Mouse (Mus musculus): Measurements from ENCODE around the gene Hspb1. TPM values are rescaled to one million over a fixed set of nuclear protein-coding genes. Genes with fewer than 3 reads are reported as not detected.
A peak's percentile ranks its signal among the peaks of the same experiment; 100 is the strongest.

The Hspb1 gene
- polyA plus RNA-seq, 1 experiment from 2014 or later: 9.9 TPM

DNA sequence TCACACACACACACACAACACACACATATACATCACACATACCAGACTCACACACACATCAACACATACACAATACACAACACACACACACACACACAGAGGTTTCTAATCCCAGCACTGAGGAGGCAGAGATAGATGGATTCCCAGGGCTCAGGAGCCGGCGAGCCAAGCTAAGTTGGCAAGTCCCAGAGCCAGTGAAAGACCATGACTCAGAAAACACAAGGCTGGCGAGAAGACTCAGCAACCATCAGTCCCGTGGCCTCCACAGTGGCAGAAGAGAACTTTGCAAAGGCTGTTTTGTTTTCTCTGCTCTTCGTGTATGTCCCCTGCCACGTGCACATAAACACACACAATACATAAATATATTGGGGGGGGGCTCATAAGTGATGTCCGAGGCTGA is 34.0 kb upstream of the Hspb1 start:
- WGBS: 63% methylated on average over 7 of the region's 7 CpGs
- H3K9me3 ChIP-seq (ENCODE audit: control insufficient read depth, low read length): no peaks in the 10 kb centered on the region
- peaks cover 23% of the 10 kb centered on the region for H3K4me1 ChIP-seq (ENCODE audit: control insufficient read depth, insufficient read depth, low read length)
- no peak overlapping the region for H3K9ac ChIP-seq (ENCODE audit: low read length)
- no peak for ATAC-seq (ENCODE audit: low FRiP score)
- H3K4me3 ChIP-seq (ENCODE audit: low read depth, low read length): no peak overlapping the region
- peaks cover 48% of the 10 kb centered on the region for H3K27me3 ChIP-seq (ENCODE audit: control insufficient read depth, insufficient read depth, low read length)
- H3K36me3 ChIP-seq (ENCODE audit: control insufficient read depth, insufficient read depth, low read length): no peaks in the 10 kb centered on the region
- no peak overlapping the region for H3K4me2 ChIP-seq
- DNase-seq (ENCODE audit: low spot score, missing footprints): no peak
- no peak overlapping the region for H3K27ac ChIP-seq (ENCODE audit: low read depth, low read length)

- Histone ChIP-seq H3K9ac (ENCODE audit: low read length) (no peak overlapping the region), H3K36me3 (ENCODE audit: control insufficient read depth, insufficient read depth, low read length) (no peaks in the 10 kb centered on the region), H3K27ac (ENCODE audit: low read depth, low read length) (no peak overlapping the region), H3K4me1 (ENCODE audit: control insufficient read depth, insufficient read depth, low read length) (peaks cover 16% of the 10 kb centered on the region), H3K27me3 (ENCODE audit: control insufficient read depth, insufficient read depth, low read length) (peaks cover 50% of the 10 kb centered on the region), H3K4me3 (ENCODE audit: low read depth, low read length) (no peak overlapping the region), H3K9me3 (ENCODE audit: control insufficient read depth, low read length) (no peaks in the 10 kb centered on the region), H3K4me2 (no peak overlapping the region)
- DNase-seq (ENCODE audit: low spot score, missing footprints) (peak; percentile 95), ATAC-seq (ENCODE audit: low FRiP score) (no peak)
- 1% methylated on average over 4 of the region's 4 CpGs for WGBS
Measured at GRCm38 (mm10) chr5:135855156-135855555, 32.6 kb upstream of the Hspb1 start.

GRCm38 (mm10) chr5:135866662-135867061 is 21.1 kb upstream of the Hspb1 start:
- H3K9me3 ChIP-seq (ENCODE audit: control insufficient read depth, low read length): no peaks in the 10 kb centered on the region
- H3K4me2 ChIP-seq: no peak overlapping the region
- DNase-seq (ENCODE audit: low spot score, missing footprints): no peak
- WGBS: 41% methylated on average over 8 of the region's 8 CpGs
- peaks cover 13% of the 10 kb centered on the region for H3K4me1 ChIP-seq (ENCODE audit: control insufficient read depth, insufficient read depth, low read length)
- no peak for ATAC-seq (ENCODE audit: low FRiP score)
- H3K9ac ChIP-seq (ENCODE audit: low read length): no peak overlapping the region
- H3K36me3 ChIP-seq (ENCODE audit: control insufficient read depth, insufficient read depth, low read length): no peaks in the 10 kb centered on the region
- H3K4me3 ChIP-seq (ENCODE audit: low read depth, low read length): no peak overlapping the region
- no peak overlapping the region for H3K27ac ChIP-seq (ENCODE audit: low read depth, low read length)
- peaks cover 38% of the 10 kb centered on the region for H3K27me3 ChIP-seq (ENCODE audit: control insufficient read depth, insufficient read depth, low read length)

- Histone ChIP-seq H3K36me3 (ENCODE audit: control insufficient read depth, insufficient read depth, low read length) (no peaks in the 10 kb centered on the region), H3K9me3 (ENCODE audit: control insufficient read depth, low read length) (no peaks in the 10 kb centered on the region), H3K9ac (ENCODE audit: low read length) (peak overlapping the region; percentile 69), H3K4me3 (ENCODE audit: low read depth, low read length) (peak overlapping the region; percentile 43), H3K27ac (ENCODE audit: low read depth, low read length) (no peak overlapping the region), H3K4me1 (ENCODE audit: control insufficient read depth, insufficient read depth, low read length) (peaks cover 13% of the 10 kb centered on the region), H3K27me3 (ENCODE audit: control insufficient read depth, insufficient read depth, low read length) (peaks cover 38% of the 10 kb centered on the region), H3K4me2 (peak overlapping the region; percentile 74)
- under 1% methylated on average over 68 of the region's 89 CpGs for WGBS
- DNase-seq (ENCODE audit: low spot score, missing footprints): peak; percentile 91
- peak; percentile 69 for ATAC-seq (ENCODE audit: low FRiP score)
Measured at GRCm38 (mm10) chr5:135867637-135868593, 19.8 kb upstream of the Hspb1 start.

GRCm38 (mm10) chr5:135868653-135869052 is 19.1 kb upstream of the Hspb1 start:
- no peak overlapping the region for H3K27ac ChIP-seq (ENCODE audit: low read depth, low read length)
- peaks cover 13% of the 10 kb centered on the region for H3K4me1 ChIP-seq (ENCODE audit: control insufficient read depth, insufficient read depth, low read length)
- no peak for DNase-seq (ENCODE audit: low spot score, missing footprints)
- peak overlapping the region; percentile 43 for H3K4me3 ChIP-seq (ENCODE audit: low read depth, low read length)
- peak; percentile 41; the same call in 1 of the 2 replicates for ATAC-seq (ENCODE audit: low FRiP score)
- WGBS: under 1% methylated on average over 26 of the region's 27 CpGs
- H3K27me3 ChIP-seq (ENCODE audit: control insufficient read depth, insufficient read depth, low read length): peaks cover 38% of the 10 kb centered on the region
- H3K4me2 ChIP-seq: peak overlapping the region; percentile 74
- H3K9me3 ChIP-seq (ENCODE audit: control insufficient read depth, low read length): no peaks in the 10 kb centered on the region
- no peaks in the 10 kb centered on the region for H3K36me3 ChIP-seq (ENCODE audit: control insufficient read depth, insufficient read depth, low read length)
- 0 out of 2 replicates have a peak overlapping the region, but pooled peaks have one; percentile 4 for H3K9ac ChIP-seq (ENCODE audit: low read length)

DNA sequence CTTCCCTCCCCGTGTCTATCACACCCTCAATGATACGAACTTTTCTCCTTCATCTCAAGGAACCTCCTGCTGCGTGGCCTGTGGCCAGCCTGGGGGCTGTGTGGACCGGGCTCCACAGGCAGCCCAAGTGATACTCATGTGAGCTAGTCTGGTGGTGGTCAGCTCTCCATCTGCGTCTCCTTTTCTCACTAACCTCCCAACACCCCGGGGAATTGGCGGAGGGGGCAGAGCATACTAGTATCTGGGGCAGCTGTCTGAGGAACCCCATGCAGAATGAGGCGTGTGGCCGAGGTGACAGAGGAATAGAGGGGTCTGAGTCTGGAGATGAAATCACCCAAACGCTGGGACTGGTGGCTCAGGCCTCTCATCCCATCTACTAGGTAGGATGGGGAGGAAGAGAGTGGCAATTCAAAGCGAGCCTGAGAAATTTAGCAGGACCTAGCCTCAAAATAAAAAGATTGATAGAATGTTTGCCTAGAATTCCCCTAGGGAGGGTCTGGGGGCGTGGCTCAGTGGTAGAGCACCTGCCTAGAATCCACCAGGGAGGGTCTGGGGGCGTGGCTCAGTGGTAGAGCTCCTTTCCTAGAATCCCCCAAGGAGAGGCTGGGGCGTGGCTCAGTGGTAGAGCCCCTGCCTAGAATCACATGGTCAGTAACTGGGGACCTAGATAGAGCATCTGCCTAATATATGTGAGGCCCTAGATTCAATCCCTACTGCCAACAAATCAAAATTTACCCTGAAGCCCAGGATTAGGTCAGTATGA is 17.9 kb upstream of the Hspb1 start:
- 62% methylated on average over 14 of the region's 14 CpGs for WGBS
- no peaks in the 10 kb centered on the region for H3K9me3 ChIP-seq (ENCODE audit: control insufficient read depth, low read length)
- H3K9ac ChIP-seq (ENCODE audit: low read length): no peak overlapping the region
- no peak overlapping the region for H3K4me2 ChIP-seq
- peaks cover 38% of the 10 kb centered on the region for H3K27me3 ChIP-seq (ENCODE audit: control insufficient read depth, insufficient read depth, low read length)
- peaks cover 13% of the 10 kb centered on the region for H3K4me1 ChIP-seq (ENCODE audit: control insufficient read depth, insufficient read depth, low read length)
- no peaks in the 10 kb centered on the region for H3K36me3 ChIP-seq (ENCODE audit: control insufficient read depth, insufficient read depth, low read length)
- no peak for DNase-seq (ENCODE audit: low spot score, missing footprints)
- H3K4me3 ChIP-seq (ENCODE audit: low read depth, low read length): no peak overlapping the region
- ATAC-seq (ENCODE audit: low FRiP score): no peak
- no peak overlapping the region for H3K27ac ChIP-seq (ENCODE audit: low read depth, low read length)

- no peak overlapping the region for H3K9ac ChIP-seq (ENCODE audit: low read length)
- H3K4me2 ChIP-seq: no peak overlapping the region
- DNase-seq (ENCODE audit: low spot score, missing footprints): no peak
- H3K36me3 ChIP-seq (ENCODE audit: control insufficient read depth, insufficient read depth, low read length): no peaks in the 10 kb centered on the region
- H3K27ac ChIP-seq (ENCODE audit: low read depth, low read length): no peak overlapping the region
- H3K27me3 ChIP-seq (ENCODE audit: control insufficient read depth, insufficient read depth, low read length): peaks cover 38% of the 10 kb centered on the region
- H3K4me3 ChIP-seq (ENCODE audit: low read depth, low read length): no peak overlapping the region
- ATAC-seq (ENCODE audit: low FRiP score): no peak
- H3K4me1 ChIP-seq (ENCODE audit: control insufficient read depth, insufficient read depth, low read length): peaks cover 13% of the 10 kb centered on the region
- WGBS: 88% methylated on average over 5 of the region's 5 CpGs
- H3K9me3 ChIP-seq (ENCODE audit: control insufficient read depth, low read length): no peaks in the 10 kb centered on the region
Measured at GRCm38 (mm10) chr5:135870505-135870904, 17.2 kb upstream of the Hspb1 start.

- Histone ChIP-seq H3K9ac (ENCODE audit: low read length) (peak overlapping the region; percentile 16; the same call in 1 of the 2 replicates), H3K4me3 (ENCODE audit: low read depth, low read length) (no peak overlapping the region), H3K4me1 (ENCODE audit: control insufficient read depth, insufficient read depth, low read length) (peaks cover 12% of the 10 kb centered on the region), H3K27me3 (ENCODE audit: control insufficient read depth, insufficient read depth, low read length) (peaks cover 27% of the 10 kb centered on the region), H3K36me3 (ENCODE audit: control insufficient read depth, insufficient read depth, low read length) (no peaks in the 10 kb centered on the region), H3K27ac (ENCODE audit: low read depth, low read length) (no peak overlapping the region), H3K9me3 (ENCODE audit: control insufficient read depth, low read length) (no peaks in the 10 kb centered on the region), H3K4me2 (no peak overlapping the region)
- ATAC-seq (ENCODE audit: low FRiP score) (peak; percentile 43; the same call in 1 of the 2 replicates), DNase-seq (ENCODE audit: low spot score, missing footprints) (no peak)
- WGBS: 11% methylated on average over 16 of the region's 16 CpGs
Measured at GRCm38 (mm10) chr5:135872996-135873395, 14.7 kb upstream of the Hspb1 start.

- no peak overlapping the region for H3K4me2 ChIP-seq
- H3K4me1 ChIP-seq (ENCODE audit: control insufficient read depth, insufficient read depth, low read length): peaks cover 5% of the 10 kb centered on the region
- DNase-seq (ENCODE audit: low spot score, missing footprints): no peak
- no peak overlapping the region for H3K27ac ChIP-seq (ENCODE audit: low read depth, low read length)
- H3K36me3 ChIP-seq (ENCODE audit: control insufficient read depth, insufficient read depth, low read length): no peaks in the 10 kb centered on the region
- no peak for ATAC-seq (ENCODE audit: low FRiP score)
- peaks cover 19% of the 10 kb centered on the region for H3K27me3 ChIP-seq (ENCODE audit: control insufficient read depth, insufficient read depth, low read length)
- no peak overlapping the region for H3K9ac ChIP-seq (ENCODE audit: low read length)
- no peaks in the 10 kb centered on the region for H3K9me3 ChIP-seq (ENCODE audit: control insufficient read depth, low read length)
- no peak overlapping the region for H3K4me3 ChIP-seq (ENCODE audit: low read depth, low read length)
- WGBS: 59% methylated on average over 9 of the region's 9 CpGs
Measured at GRCm38 (mm10) chr5:135873753-135874152, 14.0 kb upstream of the Hspb1 start.

All from midbrain, embryonic 11.5 days (tissue).